Mouse (Mus musculus) forebrain, embryonic 11.5 days (tissue): ENCODE data around the gene Slc1a2. TPM values are rescaled to one million over a fixed set of nuclear protein-coding genes. Genes with fewer than 3 reads are reported as not detected.

ENCODE experiments used
- ATAC-seq: fragments of 200-750 bp; cut with Nextera tagmentation; replicated peaks from 2 replicates; pipeline ENCODE4 v1.8.0; 2017; ENCODE audit warnings: moderate TSS enrichment; ENCODE audit not compliant: low FRiP score
- DNase-seq: peaks from one replicate; pipeline ENCODE4 v3.0.0-alpha.2; 2017; ENCODE audit warnings: low spot score
- H3K27ac ChIP-seq: fragments of 300-500 bp; sonication (generic); 2 replicates; pipeline ENCODE4 v1.5.1; 2014; ENCODE audit warnings: low read depth, low read length
- H3K27me3 ChIP-seq: fragments of 300-500 bp; sonication (generic); 2 replicates; pipeline ENCODE4 v1.6.1; 2014; ENCODE audit warnings: mild to moderate bottlenecking, low read length, mixed read lengths; ENCODE audit not compliant: control insufficient read depth, insufficient read depth
- H3K36me3 ChIP-seq: fragments of 300-500 bp; sonication (generic); 2 replicates; pipeline ENCODE4 v1.6.1; 2014; ENCODE audit warnings: mild to moderate bottlenecking, low read length, moderate library complexity, mixed read lengths; ENCODE audit not compliant: control insufficient read depth, insufficient read depth
- H3K4me1 ChIP-seq: fragments of 300-500 bp; sonication (generic); replicated peaks from 2 replicates; pipeline ENCODE4 v1.6.1; 2014; ENCODE audit warnings: low read length, mixed read lengths; ENCODE audit not compliant: control insufficient read depth, insufficient read depth
- H3K4me2 ChIP-seq: fragments of 300-500 bp; sonication (generic); 2 replicates; pipeline ENCODE4 v1.6.1; 2014; ENCODE audit warnings: low read depth, mild to moderate bottlenecking, low read length, moderate library complexity, mixed read lengths; ENCODE audit not compliant: severe bottlenecking
- H3K4me3 ChIP-seq: fragments of 300-500 bp; sonication (generic); 2 replicates; pipeline ENCODE4 v1.5.1; 2014; ENCODE audit warnings: low read depth, low read length
- H3K9ac ChIP-seq: fragments of 300-500 bp; sonication (generic); 2 replicates; pipeline ENCODE4 v1.6.1; 2014; ENCODE audit warnings: low read length
- H3K9me3 ChIP-seq: fragments of 300-500 bp; sonication (generic); 2 replicates; pipeline ENCODE4 v1.6.1; 2016; ENCODE audit warnings: low read length, mixed read lengths; ENCODE audit not compliant: control insufficient read depth
- WGBS: fragments of 180-500 bp; shearing (Covaris S2); extraction: QIAGEN DNeasy Blood & Tissue Kit; methylation state at CpG from one replicate; pipeline ENCODE4 v1.1.7; 2014; 5-methylcytosine and 5-hydroxymethylcytosine counted together
- polyA plus RNA-seq: library from polyadenylated mRNA; unstranded; fragments of >200 nt; fragmentation: Nextera tagmentation; extraction: Ambion mirVana; gene quantifications from 2 replicates; pipeline ENCODE4 v1.2.1, GENCODE M21; 2014

The Slc1a2 gene
- polyA plus RNA-seq, 1 experiment from 2014 or later = 7.7 TPM

GRCm38 (mm10) chr2:102829201-102829600, 170.7 kb downstream of the Slc1a2 start:
- H3K27me3 ChIP-seq = no peaks in the 10 kb centered on the region
- no peaks in the 10 kb centered on the region for H3K9me3 ChIP-seq
- H3K9ac ChIP-seq = no peak overlapping the region
- no peak overlapping the region for H3K4me2 ChIP-seq
- DNase-seq (no peak), ATAC-seq (no peak)
- H3K4me3 ChIP-seq = no peak overlapping the region
- no peaks in the 10 kb centered on the region for H3K36me3 ChIP-seq
- H3K27ac ChIP-seq = no peak overlapping the region
- WGBS = 83% methylated on average over 3 of the region's 3 CpGs
- H3K4me1 ChIP-seq = no peaks in the 10 kb centered on the region

GRCm38 (mm10) chr2:102831547-102831946, 173.1 kb downstream of the Slc1a2 start:
- Histone ChIP-seq H3K9me3 (no peaks in the 10 kb centered on the region), H3K4me1 (no peaks in the 10 kb centered on the region), H3K9ac (no peak overlapping the region), H3K27me3 (no peaks in the 10 kb centered on the region), H3K4me3 (no peak overlapping the region), H3K4me2 (no peak overlapping the region), H3K36me3 (no peaks in the 10 kb centered on the region), H3K27ac (no peak overlapping the region)
- no peak for DNase-seq
- ATAC-seq = no peak

GRCm38 (mm10) chr2:102838179-102838578, 179.7 kb downstream of the Slc1a2 start:
- Histone ChIP-seq H3K36me3 (no peaks in the 10 kb centered on the region), H3K4me2 (no peak overlapping the region), H3K27me3 (no peaks in the 10 kb centered on the region), H3K9ac (no peak overlapping the region), H3K4me3 (no peak overlapping the region), H3K9me3 (no peaks in the 10 kb centered on the region), H3K4me1 (no peaks in the 10 kb centered on the region), H3K27ac (no peak overlapping the region)
- 86% methylated on average over 7 of the region's 7 CpGs for WGBS
- ATAC-seq (no peak), DNase-seq (no peak)

Other genes with a start within 250 kb of the Slc1a2 start
- 30.7 and 33.2 TPM in 2 replicates for gene Fjx1, start 206.2 kb upstream of the Slc1a2 start, polyA plus RNA-seq
- gene Pamr1, start 108.6 kb upstream of the Slc1a2 start, polyA plus RNA-seq = 0.57 and 0.76 TPM in 2 replicates
- gene Cd44, start 243.0 kb downstream of the Slc1a2 start, polyA plus RNA-seq = 2.0 and 2.4 TPM in 2 replicates